ENCODE assay signal across 8 mouse cellular contexts in genomic region chr2:91650360-91650995, GRCm38 (mm10). TPM values are rescaled to one million over a fixed set of nuclear protein-coding genes. Genes with fewer than 3 reads are reported as not detected.
DNase-seq lines count a peak whose midpoint lies in the region; ATAC-seq and TF ChIP-seq lines count a peak whose summit lies in the region.

No protein-coding gene starts in this region.

- H3K4me1 ChIP-seq in embryonic facial prominence, embryonic 10.5 days, result peaks cover 16% of the 10 kb centered on the region
- H3K4me1 ChIP-seq in hindbrain, postnatal 0 days (ENCODE audit: insufficient read depth, low read length), result no peaks in the 10 kb centered on the region

- peak overlapping the region; percentile 98 for H3K27ac ChIP-seq in layer of hippocampus, adult 2 months
- peak overlapping the region; percentile 91 for H3K27ac ChIP-seq in embryonic facial prominence, embryonic 10.5 days (replicated peaks)
- H3K27ac ChIP-seq in hindbrain, postnatal 0 days, result peak overlapping the region; percentile 93

- peak overlapping the region; percentile 42 for H3ac ChIP-seq in myocyte (ENCODE audit: control insufficient read depth, insufficient read length)

- 17% methylated on average over 16 of the region's 16 CpGs for WGBS in embryonic facial prominence, embryonic 10.5 days
- WGBS in hindbrain, postnatal 0 days, result 16% methylated on average over 16 of the region's 16 CpGs

- peak overlapping the region; percentile 99 for H3K4me2 ChIP-seq in hindbrain, postnatal 0 days (ENCODE audit: low read depth, low read length)
- peak overlapping the region; percentile 86 for H3K4me2 ChIP-seq in myocyte (ENCODE audit: low read depth)

- peaks cover 59% of the 10 kb centered on the region for H3K36me3 ChIP-seq in embryonic facial prominence, embryonic 10.5 days (replicated peaks)
- H3K36me3 ChIP-seq in hindbrain, postnatal 0 days (ENCODE audit: insufficient read depth, low read length), result peaks cover 41% of the 10 kb centered on the region
- peaks cover 33% of the 10 kb centered on the region for H3K36me3 ChIP-seq in myocyte (ENCODE audit: control insufficient read depth, insufficient read depth)

- TF ChIP-seq CTCF in layer of hippocampus, adult 2 months (conservative IDR thresholded peaks at IDR 0.05), result no peak
- TF ChIP-seq CTCF in hindbrain, postnatal 0 days (IDR thresholded peaks at IDR 0.05; ENCODE audit: low read depth), result no peak

- peak; percentile 53 for ATAC-seq in hindbrain, postnatal 0 days

- H3K9ac ChIP-seq in hindbrain, postnatal 0 days (replicated peaks; ENCODE audit: low read length), result peak overlapping the region; percentile 90

- no peaks in the 10 kb centered on the region for H3K27me3 ChIP-seq in embryonic facial prominence, embryonic 10.5 days (replicated peaks; ENCODE audit: low read depth, poor library complexity, severe bottlenecking)
- H3K27me3 ChIP-seq in hindbrain, postnatal 0 days (ENCODE audit: insufficient read depth, low read length), result no peaks in the 10 kb centered on the region
- H3K27me3 ChIP-seq in myocyte (ENCODE audit: control insufficient read depth, insufficient read depth, insufficient read length), result no peaks in the 10 kb centered on the region

- no peak for DNase-seq in layer of hippocampus, adult 2 months (ENCODE audit: low spot score in 2 of 2)
- DNase-seq in layer of hippocampus, postnatal 10 days (ENCODE audit: low spot score in 2 of 2), result no peak
- DNase-seq in embryonic facial prominence, embryonic 10.5 days (ENCODE audit: low spot score), result no peak
- DNase-seq in hindbrain, postnatal 0 days (ENCODE audit: low spot score), result no peak
- DNase-seq in right cerebral cortex, postnatal 4 days, result no peak
- DNase-seq in cerebellum, adult 8-10 months, result no peak
- DNase-seq in cerebellum, adult 11-12 months, result no peak

- H3K4me3 ChIP-seq in layer of hippocampus, adult 2 months, result peak overlapping the region; percentile 68
- H3K4me3 ChIP-seq in embryonic facial prominence, embryonic 10.5 days, result peak overlapping the region; percentile 96
- H3K4me3 ChIP-seq in hindbrain, postnatal 0 days (ENCODE audit: low read length), result peak overlapping the region; percentile 89
- H3K4me3 ChIP-seq in myocyte, result peak overlapping the region; percentile 96

- H3K79me2 ChIP-seq in myocyte (ENCODE audit: control insufficient read depth, insufficient read depth), result peaks cover 55% of the 10 kb centered on the region

- H3K9me3 ChIP-seq in embryonic facial prominence, embryonic 10.5 days, result no peaks in the 10 kb centered on the region
- no peaks in the 10 kb centered on the region for H3K9me3 ChIP-seq in hindbrain, postnatal 0 days (ENCODE audit: low read length)

- no peak for TF ChIP-seq POLR2A in myocyte (IDR thresholded peaks at IDR 0.05; ENCODE audit: insufficient read length, low read depth)

TF ChIP-seq in myocyte, 11 proteins besides CTCF, POLR2A, EP300 and RAD21:
- no peak for TF ChIP-seq MAX (IDR thresholded peaks at IDR 0.05; ENCODE audit: low read depth)
- TF ChIP-seq POLR2AphosphoS2 (IDR thresholded peaks at IDR 0.05; ENCODE audit: insufficient read length, low read depth), result no peak
- no peak for TF ChIP-seq MYOG (IDR thresholded peaks at IDR 0.05; ENCODE audit: control insufficient read depth in 1 of 3, insufficient read depth in 1 of 3, insufficient read length in 2 of 3, low read depth in 2 of 3)
- no peak for TF ChIP-seq TCF12 (IDR thresholded peaks at IDR 0.05; ENCODE audit: insufficient read depth, poor library complexity, severe bottlenecking)
- TF ChIP-seq E2F4 (IDR thresholded peaks at IDR 0.05; ENCODE audit: insufficient read depth), result no peak
- no peak for TF ChIP-seq SRF (IDR thresholded peaks at IDR 0.05; ENCODE audit: control insufficient read depth, insufficient read length, low read depth)
- no peak for TF ChIP-seq USF1 (IDR thresholded peaks at IDR 0.05; ENCODE audit: low read depth)
- TF ChIP-seq CEBPB (IDR thresholded peaks at IDR 0.05; ENCODE audit: insufficient read depth, poor library complexity, severe bottlenecking), result no peak
- TF ChIP-seq TCF3 (IDR thresholded peaks at IDR 0.05; ENCODE audit: insufficient read length, low read depth), result no peak
- no peak for TF ChIP-seq MYOD1 (IDR thresholded peaks at IDR 0.05; ENCODE audit: control insufficient read depth in 1 of 3, insufficient read length in 2 of 3, low read depth in 2 of 3)
- TF ChIP-seq REST (IDR thresholded peaks at IDR 0.05; ENCODE audit: insufficient read depth, insufficient read length), result no peak

RNA-seq across cellular contexts. Expression of gene Arhgap1, which starts 0.8 kb away (rescaled TPM):
- 10 to 100 TPM; 65.1 to 66.2 TPM for total RNA-seq in layer of hippocampus, adult 2 months (2021)
- 10 to 100 TPM; 66.9 to 68.3 TPM for total RNA-seq in layer of hippocampus, postnatal 10 days (2021)
- 76.0 and 80.5 TPM in 2 replicates for polyA plus RNA-seq in embryonic facial prominence, embryonic 10.5 days (2016; fragmentation: Nextera tagmentation; extraction: Ambion mirVana)
- 95.8 and 107 TPM in 2 replicates for total RNA-seq in hindbrain, postnatal 0 days (2014; rRNA removed)
- polyA plus RNA-seq in hindbrain, postnatal 0 days (2015; fragmentation: Nextera tagmentation; extraction: Ambion mirVana), result 81.9 and 85.1 TPM in 2 replicates
- polyA plus RNA-seq in myocyte (2012; fragmentation: generic; extraction: Trizol), result 52.7 TPM

RNA-seq across cellular contexts. Expression of gene Zfp408, which starts 0.9 kb away (rescaled TPM):
- 10 to 100 TPM; 11.0 to 12.4 TPM for total RNA-seq in layer of hippocampus, adult 2 months (2021)
- 10 to 100 TPM; 15.1 to 17.0 TPM for total RNA-seq in layer of hippocampus, postnatal 10 days (2021)
- polyA plus RNA-seq in embryonic facial prominence, embryonic 10.5 days (2016; fragmentation: Nextera tagmentation; extraction: Ambion mirVana), result 11.0 and 11.5 TPM in 2 replicates
- total RNA-seq in hindbrain, postnatal 0 days (2014; rRNA removed), result 25.7 and 27.8 TPM in 2 replicates
- 12.2 and 12.7 TPM in 2 replicates for polyA plus RNA-seq in hindbrain, postnatal 0 days (2015; fragmentation: Nextera tagmentation; extraction: Ambion mirVana)
- polyA plus RNA-seq in myocyte (2012; fragmentation: generic; extraction: Trizol), result 11.8 TPM

RNA-seq across cellular contexts. Expression of gene F2, which starts 14.3 kb away (rescaled TPM):
- total RNA-seq in layer of hippocampus, adult 2 months (2021), result under 1 TPM in 1 of 2 experiments, not detected in 1; 0.27 TPM
- under 1 TPM; 0.18 to 0.20 TPM for total RNA-seq in layer of hippocampus, postnatal 10 days (2021)
- 0.09 and 0.15 TPM in 2 replicates for polyA plus RNA-seq in embryonic facial prominence, embryonic 10.5 days (2016; fragmentation: Nextera tagmentation; extraction: Ambion mirVana)
- total RNA-seq in hindbrain, postnatal 0 days (2014; rRNA removed), result not detected in 2 replicates
- 0.14 TPM in 1 of 2 replicates, not detected in the other for polyA plus RNA-seq in hindbrain, postnatal 0 days (2015; fragmentation: Nextera tagmentation; extraction: Ambion mirVana)
- 6.2 TPM for polyA plus RNA-seq in myocyte (2012; fragmentation: generic; extraction: Trizol)

RNA-seq across cellular contexts. Expression of gene Atg13, which starts 59.9 kb away (rescaled TPM):
- 10 to 100 TPM; 73.9 to 75.3 TPM for total RNA-seq in layer of hippocampus, adult 2 months (2021)
- 10 to 100 TPM; 49.1 to 49.7 TPM for total RNA-seq in layer of hippocampus, postnatal 10 days (2021)
- polyA plus RNA-seq in embryonic facial prominence, embryonic 10.5 days (2016; fragmentation: Nextera tagmentation; extraction: Ambion mirVana), result 27.1 and 28.9 TPM in 2 replicates
- 21.2 and 25.2 TPM in 2 replicates for total RNA-seq in hindbrain, postnatal 0 days (2014; rRNA removed)
- polyA plus RNA-seq in hindbrain, postnatal 0 days (2015; fragmentation: Nextera tagmentation; extraction: Ambion mirVana), result 24.7 and 24.8 TPM in 2 replicates
- 29.7 TPM for polyA plus RNA-seq in myocyte (2012; fragmentation: generic; extraction: Trizol)
